ENCODE assay signal across 16 mouse cellular contexts in genomic region chr11:49840666-49841065, GRCm38 (mm10). TPM values are rescaled to one million over a fixed set of nuclear protein-coding genes. Genes with fewer than 3 reads are reported as not detected.
DNase-seq lines count a peak whose midpoint lies in the region; ATAC-seq and TF ChIP-seq lines count a peak whose summit lies in the region.
"Had no signal": no experiment of that assay in that cellular context is flagged by ENCODE, and none has a peak within 500 bp of the region (broad histone marks: within the 10 kb centered on the region; RNA-seq: fewer than 3 reads in every experiment).

No protein-coding gene starts in this region.

- no peak overlapping the region for H3K4me2 ChIP-seq in intestine, embryonic 16.5 days (ENCODE audit: low read depth, low read length)
- H3K4me2 ChIP-seq in stomach, embryonic 16.5 days (ENCODE audit: low read depth, low read length) = no peak overlapping the region
- H3K4me2 ChIP-seq in hindbrain, postnatal 0 days (ENCODE audit: low read depth, low read length) = no peak overlapping the region
- no peak overlapping the region for H3K4me2 ChIP-seq in forebrain, embryonic 12.5 days
- H3K4me2 ChIP-seq: embryonic facial prominence, embryonic 13.5 days; heart, embryonic 13.5 days; hindbrain, embryonic 12.5 days; neural tube, embryonic 13.5 days had no signal

- H3K79me2 ChIP-seq in liver, adult 2 months (ENCODE audit: control insufficient read depth, insufficient read depth, low read length) = no peaks in the 10 kb centered on the region

- intact Hi-C loops in gastrocnemius, postnatal 14 days (cut with DNase I; ENCODE audit: low total_unique reads) = loop anchor here (10.0 kb wide), 1 partner anchor 116 kb away; no protein-coding TSS in a partner anchor

- no peak overlapping the region for H3K27ac ChIP-seq in liver, adult 2 months (replicated peaks; ENCODE audit: insufficient read depth, low read depth, low read length)
- H3K27ac ChIP-seq in intestine, embryonic 16.5 days (ENCODE audit: low read length) = peak overlapping the region; percentile 69
- peak overlapping the region; percentile 37 for H3K27ac ChIP-seq in stomach, embryonic 16.5 days (ENCODE audit: low read length)
- H3K27ac ChIP-seq in hindbrain, postnatal 0 days = no peak overlapping the region
- no peak overlapping the region for H3K27ac ChIP-seq in forebrain, embryonic 12.5 days
- H3K27ac ChIP-seq: embryonic facial prominence, embryonic 13.5 days; heart, embryonic 13.5 days; hindbrain, embryonic 12.5 days; neural tube, embryonic 13.5 days had no signal

- H3K4me1 ChIP-seq in liver, adult 2 months (ENCODE audit: control insufficient read depth, insufficient read depth, low read length) = peaks cover 2% of the 10 kb centered on the region
- no peaks in the 10 kb centered on the region for H3K4me1 ChIP-seq in intestine, embryonic 16.5 days (ENCODE audit: control insufficient read depth, insufficient read depth, low read length)
- H3K4me1 ChIP-seq in lung, adult 2 months (ENCODE audit: control insufficient read depth, insufficient read depth, low read length) = no peaks in the 10 kb centered on the region; the same call in 1 of the 2 replicates
- peaks cover 6% of the 10 kb centered on the region; the same call in 1 of the 2 replicates for H3K4me1 ChIP-seq in stomach, embryonic 16.5 days (ENCODE audit: control insufficient read depth, insufficient read depth, low read length)
- peaks cover 5% of the 10 kb centered on the region; the same call in 1 of the 2 replicates for H3K4me1 ChIP-seq in hindbrain, postnatal 0 days (ENCODE audit: insufficient read depth, low read length)
- H3K4me1 ChIP-seq in forebrain, embryonic 12.5 days = peaks cover 10% of the 10 kb centered on the region
- H3K4me1 ChIP-seq: embryonic facial prominence, embryonic 13.5 days had no signal

- peak; percentile 87 for ATAC-seq in intestine, embryonic 16.5 days
- peak; percentile 59 for ATAC-seq in stomach, embryonic 16.5 days (ENCODE audit: insufficient read depth, low FRiP score)
- no peak for ATAC-seq in hindbrain, postnatal 0 days
- no peak for ATAC-seq in forebrain, embryonic 12.5 days (ENCODE audit: low FRiP score)
- ATAC-seq: activated CD4-positive, CD25-positive, alpha-beta regulatory T cell, adult 4 months; CD4-positive, CD25-positive, alpha-beta regulatory T cell, adult 4 months had no signal

- peak; percentile 94 for DNase-seq in liver, adult 2 months (ENCODE audit: extremely low read depth, low read depth, low spot score)
- no peak for DNase-seq in liver
- DNase-seq in lung, adult 2 months = peak; percentile 19
- no peak for DNase-seq in hindbrain, postnatal 0 days (ENCODE audit: low spot score)
- DNase-seq in gastrocnemius, postnatal 14 days = no peak
- DNase-seq: spleen, adult 18-20 months; thymus, adult 18-20 months had no signal

- H3K36me3 ChIP-seq in liver, adult 2 months (ENCODE audit: control insufficient read depth, insufficient read depth, low read length) = no peaks in the 10 kb centered on the region
- H3K36me3 ChIP-seq in intestine, embryonic 16.5 days (ENCODE audit: control insufficient read depth, insufficient read depth, low read length) = no peaks in the 10 kb centered on the region
- no peaks in the 10 kb centered on the region for H3K36me3 ChIP-seq in stomach, embryonic 16.5 days (ENCODE audit: control insufficient read depth, insufficient read depth, low read length)
- no peaks in the 10 kb centered on the region for H3K36me3 ChIP-seq in hindbrain, postnatal 0 days (ENCODE audit: insufficient read depth, low read length)
- no peaks in the 10 kb centered on the region; the same call in 1 of the 2 replicates for H3K36me3 ChIP-seq in forebrain, embryonic 12.5 days (replicated peaks)
- H3K36me3 ChIP-seq: neural tube, embryonic 13.5 days had no signal

- no peak for TF ChIP-seq POLR2A in liver, adult 2 months (IDR thresholded peaks at IDR 0.05; ENCODE audit: extremely low read depth, insufficient read depth, low read length)
- TF ChIP-seq POLR2A in lung, adult 2 months (IDR thresholded peaks at IDR 0.05; ENCODE audit: borderline replicate concordance, extremely low read depth, low read depth, low read length) = no peak

- no peak overlapping the region for H3K9ac ChIP-seq in liver, adult 2 months (ENCODE audit: low read depth, low read length)
- no peak overlapping the region for H3K9ac ChIP-seq in intestine, embryonic 16.5 days (ENCODE audit: low read depth, low read length)
- H3K9ac ChIP-seq in stomach, embryonic 16.5 days (ENCODE audit: low read length) = no peak overlapping the region
- no peak overlapping the region for H3K9ac ChIP-seq in hindbrain, postnatal 0 days (replicated peaks; ENCODE audit: low read length)
- no peak overlapping the region for H3K9ac ChIP-seq in forebrain, embryonic 12.5 days
- H3K9ac ChIP-seq: embryonic facial prominence, embryonic 13.5 days; heart, embryonic 13.5 days; hindbrain, embryonic 12.5 days; neural tube, embryonic 13.5 days had no signal

- TF ChIP-seq CTCF in liver, adult 2 months (IDR thresholded peaks at IDR 0.05; ENCODE audit: low read depth, low read length) = no peak
- no peak for TF ChIP-seq CTCF in lung, adult 2 months (IDR thresholded peaks at IDR 0.05; ENCODE audit: insufficient read depth, low read length)
- no peak for TF ChIP-seq CTCF in hindbrain, postnatal 0 days (IDR thresholded peaks at IDR 0.05; ENCODE audit: low read depth)

- no peaks in the 10 kb centered on the region for H3K9me3 ChIP-seq in intestine, embryonic 16.5 days (ENCODE audit: control insufficient read depth, low read length)
- no peaks in the 10 kb centered on the region for H3K9me3 ChIP-seq in stomach, embryonic 16.5 days (replicated peaks; ENCODE audit: control insufficient read depth, low read length)
- no peaks in the 10 kb centered on the region for H3K9me3 ChIP-seq in hindbrain, postnatal 0 days (ENCODE audit: low read length)
- no peaks in the 10 kb centered on the region for H3K9me3 ChIP-seq in forebrain, embryonic 12.5 days
- H3K9me3 ChIP-seq: embryonic facial prominence, embryonic 13.5 days; heart, embryonic 13.5 days; hindbrain, embryonic 12.5 days; neural tube, embryonic 13.5 days had no signal

- H3K27me3 ChIP-seq in liver, adult 2 months (ENCODE audit: control insufficient read depth, insufficient read depth, low read length) = no peaks in the 10 kb centered on the region
- H3K27me3 ChIP-seq in intestine, embryonic 16.5 days (replicated peaks; ENCODE audit: control insufficient read depth, insufficient read depth, low read length) = no peaks in the 10 kb centered on the region
- H3K27me3 ChIP-seq in stomach, embryonic 16.5 days (ENCODE audit: control insufficient read depth, insufficient read depth, low read length) = no peaks in the 10 kb centered on the region
- no peaks in the 10 kb centered on the region for H3K27me3 ChIP-seq in hindbrain, postnatal 0 days (ENCODE audit: insufficient read depth, low read length)
- H3K27me3 ChIP-seq in forebrain, embryonic 12.5 days = no peaks in the 10 kb centered on the region
- H3K27me3 ChIP-seq: embryonic facial prominence, embryonic 13.5 days; heart, embryonic 13.5 days; hindbrain, embryonic 12.5 days; neural tube, embryonic 13.5 days had no signal

- 5% methylated on average over 1 of the region's 1 CpGs for WGBS in liver, adult 2 months
- 39% methylated on average over 1 of the region's 1 CpGs for WGBS in intestine, embryonic 16.5 days
- WGBS in lung, adult 2 months = 29% methylated on average over 1 of the region's 1 CpGs
- WGBS in stomach, embryonic 16.5 days = 58% methylated on average over 1 of the region's 1 CpGs
- WGBS in hindbrain, postnatal 0 days = 82% methylated on average over 1 of the region's 1 CpGs
- WGBS in forebrain, embryonic 12.5 days = 68% methylated on average over 1 of the region's 1 CpGs

- no peak overlapping the region for H3K4me3 ChIP-seq in liver, adult 2 months (ENCODE audit: insufficient read depth, low read depth, low read length)
- no peak overlapping the region for H3K4me3 ChIP-seq in intestine, embryonic 16.5 days (ENCODE audit: low read length)
- no peak overlapping the region for H3K4me3 ChIP-seq in lung, adult 2 months (replicated peaks; ENCODE audit: extremely low read depth, low read depth, low read length)
- no peak overlapping the region for H3K4me3 ChIP-seq in stomach, embryonic 16.5 days (replicated peaks; ENCODE audit: low read length)
- H3K4me3 ChIP-seq in hindbrain, postnatal 0 days (ENCODE audit: low read length) = no peak overlapping the region
- H3K4me3 ChIP-seq in forebrain, embryonic 12.5 days (replicated peaks) = no peak overlapping the region
- H3K4me3 ChIP-seq: embryonic facial prominence, embryonic 13.5 days; heart, embryonic 13.5 days; hindbrain, embryonic 12.5 days; neural tube, embryonic 13.5 days had no signal

RNA-seq across cellular contexts. Expression of gene Mapk9, which starts 5.9 kb away (rescaled TPM):
- 25.9 and 30.9 TPM in 2 replicates for total RNA-seq in liver, adult 2 months (2014; rRNA removed)
- polyA plus RNA-seq in liver, adult 2 months (2012; rRNA removed) = 15.6 and 16.2 TPM in 2 replicates
- polyA plus RNA-seq in intestine, embryonic 16.5 days (2015; fragmentation: Nextera tagmentation; extraction: Ambion mirVana) = 26.6 and 27.8 TPM in 2 replicates
- 18.5 and 22.9 TPM in 2 replicates for polyA plus RNA-seq in lung, adult 2 months (2012; rRNA removed)
- polyA plus RNA-seq in stomach, embryonic 16.5 days (2015; fragmentation: Nextera tagmentation; extraction: Ambion mirVana) = 26.5 and 31.1 TPM in 2 replicates
- 124 and 127 TPM in 2 replicates for total RNA-seq in hindbrain, postnatal 0 days (2014; rRNA removed)
- 66.4 and 70.4 TPM in 2 replicates for polyA plus RNA-seq in hindbrain, postnatal 0 days (2015; fragmentation: Nextera tagmentation; extraction: Ambion mirVana)
- 10 to 100 TPM; 40.6 to 43.9 TPM for total RNA-seq in gastrocnemius, postnatal 14 days (2021)
- polyA plus RNA-seq in forebrain, embryonic 12.5 days (2016; fragmentation: Nextera tagmentation; extraction: Ambion mirVana) = 41.8 and 43.2 TPM in 2 replicates

RNA-seq across cellular contexts. Expression of gene Gfpt2, which starts 46.7 kb away (rescaled TPM):
- 0.28 and 0.34 TPM in 2 replicates for total RNA-seq in liver, adult 2 months (2014; rRNA removed)
- 0.20 and 0.22 TPM in 2 replicates for polyA plus RNA-seq in liver, adult 2 months (2012; rRNA removed)
- polyA plus RNA-seq in intestine, embryonic 16.5 days (2015; fragmentation: Nextera tagmentation; extraction: Ambion mirVana) = 5.8 and 6.4 TPM in 2 replicates
- 7.0 and 8.8 TPM in 2 replicates for polyA plus RNA-seq in lung, adult 2 months (2012; rRNA removed)
- 9.4 and 9.6 TPM in 2 replicates for polyA plus RNA-seq in stomach, embryonic 16.5 days (2015; fragmentation: Nextera tagmentation; extraction: Ambion mirVana)
- 2.5 and 3.8 TPM in 2 replicates for total RNA-seq in hindbrain, postnatal 0 days (2014; rRNA removed)
- 5.0 and 5.4 TPM in 2 replicates for polyA plus RNA-seq in hindbrain, postnatal 0 days (2015; fragmentation: Nextera tagmentation; extraction: Ambion mirVana)
- 1 to 10 TPM; 6.0 to 8.2 TPM for total RNA-seq in gastrocnemius, postnatal 14 days (2021)
- polyA plus RNA-seq in forebrain, embryonic 12.5 days (2016; fragmentation: Nextera tagmentation; extraction: Ambion mirVana) = 9.5 and 10.5 TPM in 2 replicates

Comparison
In these comparisons a context has a peak if more than half of its experiments do, and no peak if none do; other contexts are left out.
1. DNase-seq: peak in liver, adult 2 months (single experiment) and lung, adult 2 months (single experiment); none in liver (single experiment), hindbrain, postnatal 0 days (single experiment) and gastrocnemius, postnatal 14 days (single experiment).
2. H3K27ac ChIP-seq: peak in intestine, embryonic 16.5 days (single experiment) and stomach, embryonic 16.5 days (single experiment); none in liver, adult 2 months (single experiment), hindbrain, postnatal 0 days (single experiment) and forebrain, embryonic 12.5 days (single experiment).
3. ATAC-seq: peak in intestine, embryonic 16.5 days (single experiment) and stomach, embryonic 16.5 days (single experiment); none in hindbrain, postnatal 0 days (single experiment) and forebrain, embryonic 12.5 days (single experiment).